Mouse (Mus musculus) ovary, postnatal 14 days (tissue): ENCODE measurements around the gene Hadh.

Experiments used
- DNase-seq: peaks from one replicate; pipeline ENCODE4 v3.0.0; 2022; ENCODE audit warnings: low spot score

Hadh gene

DNA sequence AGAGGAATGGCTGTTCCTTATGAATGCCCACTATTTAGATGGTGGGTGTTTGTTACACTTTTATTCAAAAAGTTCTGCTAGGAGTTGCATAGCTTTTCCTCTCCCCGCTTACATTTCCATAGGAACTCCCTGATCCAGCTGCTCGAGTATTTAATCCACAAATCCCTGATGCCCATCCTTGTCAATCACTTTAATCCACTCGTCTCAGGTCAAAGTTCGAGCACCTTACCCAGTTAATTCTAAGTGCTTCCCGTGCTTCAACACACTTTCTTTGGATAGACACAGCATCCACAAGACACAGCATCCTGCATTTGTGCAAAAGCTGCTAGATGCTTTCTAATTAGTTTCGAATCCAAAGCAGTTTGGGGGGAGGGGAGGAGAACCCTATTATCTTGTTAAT lies 1.5 kb downstream of the Hadh start:
- DNase-seq = no peak

- no peak for DNase-seq
These were observed 5.4 kb downstream of the Hadh start for GRCm38 (mm10) chr3:131266366-131267050.

DNA sequence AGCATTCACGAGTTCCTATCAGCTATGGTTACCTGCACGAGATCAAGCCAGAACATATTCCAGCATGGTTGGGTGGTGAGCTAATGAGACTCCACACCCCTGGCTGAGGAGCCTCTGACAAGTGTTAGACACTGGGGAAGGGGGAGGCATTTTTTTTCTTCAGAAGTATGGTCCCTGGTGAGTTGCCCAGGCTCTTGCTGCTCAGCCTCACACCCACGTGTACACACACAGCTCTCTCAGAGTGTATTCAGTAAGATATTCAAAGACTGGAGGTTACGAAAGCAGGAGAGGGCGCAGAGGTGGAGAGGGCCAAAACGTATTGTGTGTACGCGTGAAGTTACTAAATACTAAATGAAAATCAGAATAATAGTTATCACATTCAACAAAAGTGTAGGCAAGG lies 6.4 kb downstream of the Hadh start:
- DNase-seq = no peak

GRCm38 (mm10) chr3:131263766-131264486 lies 8.0 kb downstream of the Hadh start:
- DNase-seq = no peak

GRCm38 (mm10) chr3:131260418-131260817 lies 11.5 kb downstream of the Hadh start:
- no peak for DNase-seq

DNA sequence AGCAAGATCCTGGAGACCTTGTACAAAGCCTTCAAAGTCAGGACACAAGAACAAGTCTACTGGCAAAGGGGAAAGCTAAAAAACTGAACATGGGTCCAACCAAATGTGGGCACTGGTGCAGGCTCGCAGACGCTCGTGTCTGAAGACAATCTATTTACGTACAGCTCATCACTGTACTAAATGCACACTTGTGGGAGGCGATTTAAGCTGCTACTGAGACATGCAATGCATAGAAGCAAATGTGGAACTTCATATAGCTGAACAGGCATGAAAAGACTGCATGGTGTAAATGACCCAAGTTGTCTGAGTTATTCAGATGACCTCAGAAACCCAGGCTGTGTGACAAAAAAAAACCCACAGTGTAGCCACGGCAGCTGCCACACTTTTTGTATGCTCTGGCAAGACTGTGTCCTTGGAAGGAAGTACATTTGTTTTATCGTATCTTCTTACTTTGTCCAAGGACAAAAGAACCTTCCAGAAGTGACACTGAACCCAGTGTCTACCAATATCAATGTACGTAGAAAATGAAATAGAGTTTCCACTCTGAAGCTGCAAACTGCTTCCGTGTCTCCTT lies 12.4 kb downstream of the Hadh start:
- DNase-seq = no peak

GRCm38 (mm10) chr3:131258921-131259320 lies 13.0 kb downstream of the Hadh start:
- no peak for DNase-seq

DNA sequence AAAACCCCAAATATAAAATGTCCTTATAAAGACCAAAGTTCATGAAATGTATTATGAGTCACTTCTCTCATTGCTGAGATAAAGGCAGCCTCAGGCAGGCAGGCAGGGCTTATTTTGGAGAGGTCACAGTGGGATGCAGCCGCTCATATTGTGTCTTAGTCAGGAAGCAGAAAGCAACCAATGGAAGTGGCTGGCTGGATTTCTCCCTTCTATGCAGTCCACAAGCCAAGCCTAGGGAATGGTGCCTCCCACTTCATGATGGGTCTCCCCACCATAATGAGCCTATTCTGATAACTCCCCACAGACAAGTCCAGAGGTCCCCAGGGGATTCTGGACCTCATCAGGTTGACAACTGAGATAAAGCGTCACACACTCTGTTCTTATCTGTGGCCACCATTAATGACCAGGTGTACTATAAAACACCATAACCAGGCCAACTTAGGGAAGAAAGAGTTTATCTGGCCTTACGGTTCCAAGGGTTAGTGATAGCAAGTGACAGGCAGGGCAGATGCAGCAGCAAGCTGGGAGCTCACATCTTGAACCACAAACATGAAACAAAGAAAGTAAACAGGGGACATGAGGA lies 16.4 kb downstream of the Hadh start:
- DNase-seq = no peak

- no peak for DNase-seq
These were observed 16.9 kb downstream of the Hadh start for GRCm38 (mm10) chr3:131254991-131255390.

- no peak for DNase-seq
These were observed 20.3 kb downstream of the Hadh start for GRCm38 (mm10) chr3:131251601-131252000.

DNA sequence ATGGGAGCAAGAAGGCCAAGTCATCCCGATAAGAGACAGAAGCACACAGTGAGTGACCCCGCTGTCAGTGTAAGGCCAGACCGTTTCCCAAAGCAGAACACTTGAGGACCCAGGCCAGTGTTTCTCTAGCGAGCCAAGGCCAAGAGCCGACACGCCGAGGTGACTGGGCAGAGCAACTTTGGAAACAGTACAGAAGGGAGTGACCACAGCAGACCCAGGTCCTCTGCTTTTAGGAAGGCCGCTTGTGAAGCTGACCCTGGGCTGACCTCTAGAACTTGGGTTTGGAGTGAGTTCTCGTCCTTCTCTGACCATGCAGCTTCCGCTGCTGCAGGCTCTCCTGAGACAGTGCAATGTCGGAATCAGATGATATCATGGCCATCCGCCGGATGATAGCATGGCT lies 20.9 kb downstream of the Hadh start:
- no peak for DNase-seq

- no peak for DNase-seq
These were observed 21.6 kb downstream of the Hadh start for GRCm38 (mm10) chr3:131250283-131250682.

DNA sequence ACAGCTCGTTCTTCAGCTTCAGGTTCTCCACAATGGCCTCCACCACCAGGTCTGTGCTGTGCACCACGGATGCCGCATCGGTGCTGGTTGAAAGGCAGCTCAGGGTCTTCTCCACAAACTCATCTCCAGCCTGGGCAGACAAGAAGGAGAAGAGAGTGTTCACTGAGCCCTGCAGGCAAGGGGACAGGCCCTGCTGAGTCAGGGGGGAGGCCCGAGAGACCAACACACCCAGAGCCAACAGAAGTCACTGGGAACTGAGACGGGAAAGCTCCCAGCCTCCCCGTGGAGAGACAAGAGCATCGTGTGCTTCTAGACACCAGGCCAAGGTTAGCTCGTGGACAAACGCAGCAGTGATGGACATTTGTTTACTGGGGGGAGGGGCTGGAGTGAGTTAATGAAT lies 23.5 kb downstream of the Hadh start:
- DNase-seq = no peak

DNA sequence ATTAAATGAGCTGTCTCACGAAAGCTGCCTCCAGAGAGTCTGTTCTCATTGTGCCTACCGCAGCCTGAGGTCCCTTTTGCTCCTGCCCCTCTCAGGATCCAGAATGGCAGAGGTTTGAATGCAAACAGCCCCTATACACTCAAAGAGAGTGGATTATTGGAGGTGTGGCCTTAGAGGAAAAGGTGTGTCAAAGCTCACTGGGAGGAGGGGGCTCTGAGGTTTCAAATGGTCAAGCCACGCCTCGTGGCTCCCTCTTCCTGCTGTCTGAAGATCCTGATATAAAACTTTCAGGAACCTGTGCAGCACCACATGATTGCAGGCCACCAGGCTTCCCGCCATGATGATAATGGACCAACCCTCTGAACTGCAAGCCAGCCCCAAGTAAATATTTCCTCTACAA lies 24.1 kb downstream of the Hadh start:
- no peak for DNase-seq

- no peak for DNase-seq
These were observed 24.5 kb downstream of the Hadh start for GRCm38 (mm10) chr3:131247447-131247846.

DNA sequence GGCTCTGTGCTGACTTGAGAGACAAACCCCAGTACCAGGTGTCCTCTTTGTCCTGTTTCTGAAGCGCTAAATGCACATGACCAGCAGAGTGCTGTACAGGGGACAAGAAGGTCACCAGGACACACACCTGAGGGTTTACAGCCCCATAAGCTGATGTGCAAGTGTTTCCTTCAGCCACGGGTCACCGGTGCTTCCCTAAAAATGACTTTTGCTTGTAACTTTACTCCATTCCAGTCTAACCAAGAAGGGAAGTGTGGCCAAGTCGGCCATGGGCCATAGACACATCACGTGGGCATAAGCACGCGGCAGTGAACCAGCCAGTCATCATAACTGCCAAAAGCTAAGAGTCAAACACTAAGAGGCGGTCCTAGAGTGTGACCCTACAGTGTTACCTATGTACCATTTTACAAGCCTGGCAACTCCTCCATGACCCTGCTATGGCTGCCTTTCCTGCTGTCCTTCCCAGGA lies 25.3 kb downstream of the Hadh start:
- no peak for DNase-seq

- peak; percentile 69 for DNase-seq
These were observed 25.9 kb downstream of the Hadh start for GRCm38 (mm10) chr3:131245766-131246578.

DNA sequence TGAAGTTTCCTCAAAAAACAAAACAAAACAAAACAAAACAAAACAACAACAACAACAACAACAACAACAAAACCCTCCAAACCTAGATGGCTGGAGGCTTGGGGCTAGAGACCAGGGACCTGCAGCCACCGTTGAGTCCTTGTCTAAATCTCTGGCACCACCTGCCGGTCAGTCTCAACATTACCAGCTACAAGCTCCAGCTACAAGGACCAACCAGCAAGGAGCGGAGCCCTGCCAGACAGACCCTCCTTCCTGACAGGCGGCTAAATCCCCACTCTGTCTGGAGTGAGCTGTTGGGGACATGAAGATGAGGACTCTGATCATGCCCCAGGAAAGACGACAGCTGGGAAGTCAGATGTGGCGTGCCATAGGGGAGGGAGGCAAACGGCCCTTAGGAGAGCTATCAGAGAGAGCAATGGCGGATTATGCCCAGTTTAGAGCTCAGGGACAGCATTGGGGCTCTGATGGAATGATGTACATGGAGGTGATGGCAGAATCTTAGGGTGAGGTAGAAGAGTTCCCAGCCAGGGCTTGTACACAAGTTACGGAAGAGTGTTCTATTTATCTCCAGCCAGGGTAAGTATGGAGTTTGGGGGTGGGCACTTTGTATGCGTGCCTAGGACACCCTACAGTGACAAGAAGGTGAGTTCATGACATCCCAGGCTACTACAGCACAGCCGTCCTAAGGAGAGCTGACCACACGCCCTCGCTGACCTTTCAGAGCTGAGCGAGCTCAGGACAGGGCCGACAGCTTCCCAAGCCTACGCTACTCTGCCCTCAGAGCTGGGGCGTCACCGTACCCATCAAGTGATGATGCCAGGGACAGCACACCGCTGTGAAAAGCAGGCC lies 33.9 kb downstream of the Hadh start:
- peak; percentile 70 for DNase-seq

DNA sequence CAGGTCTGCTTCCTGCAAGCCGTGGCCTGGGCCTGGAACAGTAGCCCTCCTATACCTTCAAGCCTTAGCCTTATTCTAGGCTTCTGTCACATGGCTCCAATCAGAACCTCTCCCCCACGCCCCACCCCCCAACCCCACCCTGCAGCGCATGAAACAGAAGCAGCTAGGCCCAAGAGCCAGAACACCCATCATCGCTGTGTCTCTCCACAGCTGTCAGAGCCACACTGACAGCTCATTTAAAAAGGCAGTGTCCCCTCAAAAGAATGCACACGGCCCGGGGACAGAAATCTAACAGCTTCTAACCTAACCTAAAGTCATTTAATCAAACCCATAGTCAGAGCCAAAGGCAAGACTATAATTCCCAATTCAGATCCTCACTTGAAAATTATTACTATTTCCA lies 34.8 kb downstream of the Hadh start:
- DNase-seq = no peak

DNA sequence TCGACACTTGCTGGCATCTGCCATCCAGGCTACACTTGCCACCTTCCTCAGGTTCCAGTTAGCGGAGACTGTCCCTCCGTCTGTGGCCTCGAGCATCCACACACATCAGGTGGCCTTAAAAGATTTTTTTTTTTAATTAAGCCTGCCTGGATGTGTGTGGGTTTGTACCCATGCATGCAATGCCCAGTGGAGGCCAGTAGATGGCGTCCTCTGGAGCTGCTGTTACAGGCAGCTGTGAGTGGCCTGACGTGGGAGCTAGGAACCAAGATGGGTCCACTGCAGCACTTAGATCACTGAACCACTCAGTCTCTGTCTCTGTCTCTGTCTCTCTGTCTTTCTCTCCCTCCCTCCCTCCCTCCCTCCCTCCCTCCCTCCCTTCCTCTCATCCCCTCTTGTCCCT lies 43.8 kb downstream of the Hadh start:
- no peak for DNase-seq
